Mouse (Mus musculus): ENCODE results near the gene Zfp420. TPM values are rescaled to one million over a fixed set of nuclear protein-coding genes. Genes with fewer than 3 reads are reported as not detected.

Gene Zfp420
- polyA plus RNA-seq, 1 experiment from 2014 or later = 19.0 TPM

DNA sequence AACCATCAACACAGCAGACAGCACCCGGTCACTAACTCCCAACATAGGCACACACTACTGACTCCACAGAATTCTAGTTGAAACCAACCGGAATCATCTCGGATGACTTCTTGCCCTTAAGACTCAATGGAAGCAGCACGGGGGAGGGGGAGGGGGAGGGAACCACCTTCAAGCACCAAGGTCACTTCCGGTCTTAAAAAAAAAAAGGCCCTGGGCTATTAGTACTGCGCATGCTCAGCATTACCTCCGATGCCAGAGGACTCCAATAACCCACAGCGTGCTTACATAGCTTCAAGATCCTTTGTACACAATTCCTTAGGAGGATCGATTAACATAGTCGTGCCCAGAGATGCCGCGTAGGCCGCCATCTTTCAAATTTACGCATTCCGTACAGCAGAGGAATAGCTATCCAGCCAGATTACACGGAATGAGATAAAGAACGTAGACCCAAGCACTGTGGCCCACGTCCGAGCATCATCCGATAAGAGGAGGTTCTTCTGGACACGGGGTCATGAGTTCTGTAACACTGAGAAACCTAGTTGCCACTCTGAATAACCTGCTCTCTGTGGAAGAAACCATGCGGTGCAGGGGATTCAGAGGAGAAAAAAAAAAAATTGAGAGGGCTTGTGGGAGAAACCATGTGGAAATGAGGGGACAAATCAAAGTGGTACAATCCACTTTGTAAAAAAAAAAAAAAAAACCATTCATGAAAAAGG, 46.3 kb downstream of the Zfp420 start, which contains the start of gene Zfp27:
Gene Zfp27, minus strand, starts transcription at position 607 of the 716 bp plus-strand sequence.
- H3K27me3 ChIP-seq = no peaks in the 10 kb centered on the region
- 1% methylated on average over 22 of the region's 22 CpGs for WGBS
- H3K4me1 ChIP-seq (replicated peaks) = peaks cover 29% of the 10 kb centered on the region
- H3K9me3 ChIP-seq = no peaks in the 10 kb centered on the region
- peak within 1 kb of the TSS; percentile 54 for H3K4me3 ChIP-seq
- ATAC-seq (ENCODE audit: low read depth) = peak; percentile 85
- H3K9ac ChIP-seq = peak within 1 kb of the TSS; percentile 77
- H3K4me2 ChIP-seq = peak within 1 kb of the TSS; percentile 65
- peaks cover 25% of the 10 kb centered on the region for H3K36me3 ChIP-seq
- H3K27ac ChIP-seq (replicated peaks) = peak within 1 kb of the TSS; percentile 99

DNA sequence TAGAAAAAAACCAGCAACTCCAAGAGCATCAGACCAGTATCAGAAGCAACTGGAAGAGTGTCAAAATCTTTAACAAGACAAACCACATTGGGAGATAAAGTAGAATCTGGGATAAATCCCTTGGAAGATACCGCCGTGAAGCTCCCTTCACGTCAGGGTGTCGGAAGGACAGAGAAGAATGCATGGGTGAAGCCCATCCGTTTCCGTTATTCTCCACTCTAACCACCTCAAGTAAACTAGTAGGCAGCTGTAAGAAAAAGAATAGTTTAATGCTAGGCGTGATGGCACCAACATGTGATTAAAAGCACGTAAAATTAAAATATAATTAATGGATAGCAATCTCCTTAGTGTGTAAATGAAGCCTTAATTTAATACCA, 46.9 kb downstream of the Zfp420 start:
- Histone ChIP-seq H3K4me2 (peak overlapping the region; percentile 65), H3K4me1 (replicated peaks) (peaks cover 33% of the 10 kb centered on the region), H3K27ac (replicated peaks) (peak overlapping the region; percentile 99), H3K9me3 (no peaks in the 10 kb centered on the region), H3K27me3 (no peaks in the 10 kb centered on the region), H3K4me3 (peak overlapping the region; percentile 54), H3K9ac (peak overlapping the region; percentile 77), H3K36me3 (peaks cover 25% of the 10 kb centered on the region)
- ATAC-seq (ENCODE audit: low read depth) = peak; percentile 22; the same call in 1 of the 2 replicates
- 18% methylated on average over 8 of the region's 8 CpGs for WGBS

DNA sequence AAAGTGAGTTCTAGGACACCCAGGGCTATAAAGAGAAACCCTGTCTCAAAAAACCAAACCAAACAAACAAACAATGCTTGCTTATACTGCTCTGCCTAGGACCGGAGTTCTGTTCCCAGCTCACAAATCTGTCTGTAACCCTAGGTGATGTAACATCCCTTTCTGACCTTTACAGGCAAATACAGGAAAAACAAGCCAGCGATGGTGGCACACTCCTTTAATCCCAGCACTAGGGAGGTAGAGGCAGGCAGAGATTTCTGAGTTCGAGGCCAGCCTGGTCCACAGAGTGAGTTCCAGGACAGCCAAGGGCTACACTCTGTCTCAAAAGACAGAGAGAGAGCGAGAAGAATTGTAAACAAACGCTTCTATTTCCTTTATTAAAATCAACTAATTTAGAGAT, 47.4 kb downstream of the Zfp420 start:
- Histone ChIP-seq H3K9ac (peak overlapping the region; percentile 77), H3K4me2 (peak overlapping the region; percentile 65), H3K27ac (replicated peaks) (peak overlapping the region; percentile 99), H3K4me1 (replicated peaks) (peaks cover 33% of the 10 kb centered on the region), H3K27me3 (no peaks in the 10 kb centered on the region), H3K9me3 (no peaks in the 10 kb centered on the region), H3K36me3 (peaks cover 29% of the 10 kb centered on the region), H3K4me3 (peak overlapping the region; percentile 54; the same call in 1 of the 2 replicates)
- WGBS = 90% methylated on average over 5 of the region's 5 CpGs
- no peak for ATAC-seq (ENCODE audit: low read depth)

DNA sequence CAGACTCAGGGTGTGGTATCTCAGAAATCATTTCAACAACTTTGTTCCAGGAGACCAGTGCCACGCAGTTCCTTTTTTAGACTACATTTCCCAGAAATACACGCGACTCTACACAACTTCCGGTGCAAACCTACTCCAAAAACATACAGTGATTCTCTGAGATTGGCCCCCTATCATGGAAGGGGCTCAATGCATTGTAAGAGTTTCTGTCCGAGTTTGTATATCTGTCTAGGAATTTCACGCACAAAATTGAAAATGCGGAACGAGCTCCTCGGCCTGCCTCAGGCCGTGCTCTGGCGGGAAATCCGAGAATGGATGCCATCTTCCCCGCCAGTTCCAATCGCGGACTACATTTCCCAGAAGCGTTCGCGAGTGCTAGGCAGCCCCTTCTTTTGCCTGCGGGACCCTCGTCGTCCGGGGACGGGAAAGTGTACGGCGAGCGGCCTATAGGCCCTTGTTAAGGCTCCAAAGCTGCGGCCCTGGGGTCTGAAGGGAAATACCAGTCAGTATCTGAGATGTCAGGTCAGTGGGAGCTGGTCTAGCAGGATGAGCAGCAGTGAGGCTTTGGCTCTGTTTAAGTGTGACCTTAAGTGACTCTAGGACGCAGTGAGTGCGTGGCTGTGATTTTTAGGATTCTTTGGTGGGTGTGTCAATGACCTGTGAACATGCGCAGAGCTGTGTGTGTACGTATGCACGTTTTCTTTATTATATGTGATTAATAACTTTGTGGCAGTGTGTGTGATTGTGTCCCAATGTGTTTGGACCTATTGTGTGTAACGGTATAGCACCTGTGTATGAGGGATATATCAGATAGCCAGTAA, 48.6 kb downstream of the Zfp420 start, which contains the start of gene Zfp383:
Gene Zfp383, plus strand, starts transcription at position 94 of the 821 bp plus-strand sequence.
- peak within 1 kb of the TSS; percentile 76 for H3K4me3 ChIP-seq
- under 1% methylated on average over 33 of the region's 33 CpGs for WGBS
- ATAC-seq (ENCODE audit: low read depth) = peak; percentile 79

DNA sequence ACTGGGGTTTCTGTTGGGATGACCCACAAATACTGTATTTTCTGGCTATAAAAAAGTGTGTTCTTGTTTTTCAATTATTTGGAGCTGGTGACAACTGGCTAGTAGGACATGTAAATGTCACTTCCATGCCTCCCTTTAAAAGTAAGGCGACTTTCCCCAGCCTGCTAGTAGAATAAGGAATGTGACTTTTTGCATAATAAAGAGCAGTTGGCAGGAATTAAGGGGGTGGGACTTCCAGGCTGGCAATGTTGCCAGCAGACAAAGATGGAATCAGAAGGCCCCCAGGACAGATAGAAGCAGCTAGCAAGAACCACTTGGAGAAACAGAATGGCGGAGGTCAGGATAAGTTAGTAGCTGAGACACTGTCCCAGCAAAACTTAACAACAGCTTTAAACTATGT, 50.5 kb downstream of the Zfp420 start:
- Histone ChIP-seq H3K36me3 (peaks cover 44% of the 10 kb centered on the region), H3K9ac (peak overlapping the region; percentile 85; the same call in 1 of the 2 replicates), H3K4me1 (replicated peaks) (peaks cover 28% of the 10 kb centered on the region), H3K9me3 (peaks cover 6% of the 10 kb centered on the region), H3K27me3 (no peaks in the 10 kb centered on the region), H3K4me2 (peak overlapping the region; percentile 68), H3K4me3 (peak overlapping the region; percentile 5; the same call in 1 of the 2 replicates), H3K27ac (replicated peaks) (no peak overlapping the region)
- WGBS = 57% methylated on average over 2 of the region's 2 CpGs
- no peak for ATAC-seq (ENCODE audit: low read depth)

More for the DNA sequence above, 48.6 kb downstream of the Zfp420 start, which contains the start of gene Zfp383:
- H3K36me3 ChIP-seq = peaks cover 31% of the 10 kb centered on the region
- peaks cover 33% of the 10 kb centered on the region for H3K4me1 ChIP-seq (replicated peaks)
- H3K27me3 ChIP-seq = no peaks in the 10 kb centered on the region
- peak within 1 kb of the TSS; percentile 68 for H3K4me2 ChIP-seq
- no peaks in the 10 kb centered on the region for H3K9me3 ChIP-seq
- H3K27ac ChIP-seq (replicated peaks) = peak within 1 kb of the TSS; percentile 99
- H3K9ac ChIP-seq = peak within 1 kb of the TSS; percentile 85

DNA sequence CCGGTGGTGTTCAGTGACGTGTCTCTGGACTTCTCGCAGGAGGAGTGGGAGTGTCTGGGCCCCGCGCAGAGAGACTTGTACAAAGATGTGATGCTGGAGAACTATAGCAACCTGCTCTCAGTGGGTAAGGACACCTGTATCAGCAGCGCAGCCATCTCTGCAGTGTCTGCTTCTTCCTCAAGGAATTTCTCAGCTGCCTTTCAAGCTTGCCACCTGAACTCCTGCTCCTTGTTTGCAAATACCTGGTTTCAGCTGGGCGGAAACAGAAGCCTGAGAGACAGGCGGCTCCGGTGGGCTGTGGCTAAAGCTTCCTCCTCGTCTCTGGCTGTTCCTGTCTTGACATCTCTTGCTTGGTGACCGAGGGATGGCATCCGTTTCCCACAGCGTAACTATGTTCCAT, 52.4 kb downstream of the Zfp420 start:
- 96% methylated on average over 13 of the region's 13 CpGs for WGBS
- Histone ChIP-seq H3K36me3 (peaks cover 58% of the 10 kb centered on the region), H3K4me1 (replicated peaks) (peaks cover 26% of the 10 kb centered on the region), H3K27me3 (no peaks in the 10 kb centered on the region), H3K27ac (replicated peaks) (no peak overlapping the region), H3K4me2 (no peak overlapping the region), H3K4me3 (no peak overlapping the region), H3K9me3 (peaks cover 6% of the 10 kb centered on the region), H3K9ac (no peak overlapping the region)
- ATAC-seq (ENCODE audit: low read depth) = no peak

DNA sequence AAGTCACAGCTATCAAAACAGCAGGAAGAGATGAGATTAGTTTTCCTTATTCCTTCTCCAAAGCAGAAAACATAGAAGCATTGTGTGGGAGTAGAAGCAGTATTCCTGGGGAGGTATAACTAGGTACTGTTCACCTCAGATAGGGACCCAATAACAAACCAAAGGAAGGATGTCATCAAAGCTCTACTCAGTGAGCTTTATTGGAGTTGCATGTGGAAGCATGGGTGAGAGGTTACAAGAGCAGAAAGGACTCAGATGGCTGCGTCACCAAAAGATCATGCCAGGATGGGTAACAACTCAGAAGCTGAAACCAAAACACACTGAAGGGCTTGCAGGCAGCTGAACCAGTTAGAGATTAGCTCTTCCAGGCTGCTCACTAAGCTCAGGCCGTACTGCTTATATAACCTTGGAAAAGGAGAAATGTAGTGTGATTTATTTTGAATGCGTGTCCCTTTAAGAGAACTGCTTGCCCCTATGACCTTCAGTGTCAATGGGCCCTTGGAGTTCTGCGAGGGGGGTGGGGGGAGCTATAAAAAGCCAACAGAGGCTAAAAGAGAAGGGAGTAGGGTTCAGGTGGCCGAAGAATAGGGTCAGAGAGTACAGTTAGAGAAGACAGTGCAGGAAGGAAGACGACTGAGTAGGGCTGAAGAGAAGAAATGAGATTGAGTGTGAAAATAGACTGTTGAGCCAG, 57.7 kb downstream of the Zfp420 start:
- no peak overlapping the region for H3K4me3 ChIP-seq
- H3K4me2 ChIP-seq = no peak overlapping the region
- peaks cover 50% of the 10 kb centered on the region for H3K36me3 ChIP-seq
- H3K27ac ChIP-seq (replicated peaks) = no peak overlapping the region
- H3K4me1 ChIP-seq (replicated peaks) = no peaks in the 10 kb centered on the region
- 31% methylated on average over 6 of the region's 6 CpGs for WGBS
- no peak for ATAC-seq (ENCODE audit: low read depth)
- no peak overlapping the region for H3K9ac ChIP-seq
- peaks cover 6% of the 10 kb centered on the region for H3K9me3 ChIP-seq
- H3K27me3 ChIP-seq = no peaks in the 10 kb centered on the region

DNA sequence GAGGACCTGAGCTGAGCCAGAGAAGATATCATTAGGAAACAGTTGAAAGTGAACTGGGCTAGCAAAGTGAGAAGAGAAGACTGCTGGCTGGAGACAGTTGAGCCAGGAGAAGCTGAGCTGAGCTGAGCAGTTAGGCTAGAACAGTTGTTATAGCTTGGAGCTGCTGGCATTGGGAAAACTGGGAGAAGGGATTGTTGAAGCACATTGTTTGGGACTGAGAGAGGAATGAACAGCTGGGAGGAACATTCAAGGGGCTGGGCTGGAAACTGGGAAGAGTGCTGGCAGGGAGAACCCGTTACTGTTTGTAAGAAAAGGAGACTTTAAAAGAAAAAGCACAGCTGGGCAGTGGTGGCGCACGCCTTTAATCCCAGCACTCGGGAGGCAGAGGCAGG, 58.3 kb downstream of the Zfp420 start:
- H3K27ac ChIP-seq (replicated peaks) = no peak overlapping the region
- ATAC-seq (ENCODE audit: low read depth) = no peak
- no peaks in the 10 kb centered on the region for H3K27me3 ChIP-seq
- no peak overlapping the region for H3K4me2 ChIP-seq
- H3K36me3 ChIP-seq = peaks cover 45% of the 10 kb centered on the region
- no peak overlapping the region for H3K9ac ChIP-seq
- H3K4me3 ChIP-seq = no peak overlapping the region
- WGBS = 77% methylated on average over 4 of the region's 4 CpGs
- H3K4me1 ChIP-seq (replicated peaks) = no peaks in the 10 kb centered on the region
- H3K9me3 ChIP-seq = peaks cover 6% of the 10 kb centered on the region

DNA sequence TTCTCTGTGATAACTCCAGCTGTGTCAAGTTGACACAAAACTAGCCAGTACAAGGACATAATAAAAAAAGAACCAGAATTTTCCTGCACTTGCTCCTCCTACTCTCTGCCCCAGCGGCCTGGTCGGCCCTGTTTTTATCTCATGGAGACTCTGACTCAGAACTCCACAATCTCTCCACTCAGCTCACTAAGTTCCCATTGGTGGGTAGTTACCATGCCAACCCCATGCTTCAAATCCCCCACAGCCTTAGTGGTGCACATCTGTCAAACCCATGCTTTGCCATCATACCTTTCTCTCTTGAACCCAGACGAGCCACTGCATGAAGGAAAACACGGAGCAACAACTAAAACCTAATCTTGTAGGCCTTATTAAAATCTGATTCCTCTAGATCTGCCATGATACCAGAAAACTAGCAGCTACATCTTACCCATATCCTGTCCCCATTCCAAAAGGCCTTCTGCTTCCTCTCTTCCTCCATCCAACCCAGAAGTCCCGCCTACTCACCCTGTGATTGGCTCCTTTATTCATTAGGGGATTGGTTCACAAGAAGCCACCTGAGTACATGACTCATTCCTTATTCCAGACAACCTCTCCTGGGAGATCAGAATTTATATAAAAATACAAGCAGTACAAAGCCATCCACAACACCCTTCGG, 61.8 kb downstream of the Zfp420 start:
- Histone ChIP-seq H3K4me3 (no peak overlapping the region), H3K36me3 (peaks cover 14% of the 10 kb centered on the region), H3K9ac (no peak overlapping the region), H3K9me3 (no peaks in the 10 kb centered on the region), H3K27ac (replicated peaks) (no peak overlapping the region), H3K4me1 (replicated peaks) (no peaks in the 10 kb centered on the region), H3K4me2 (no peak overlapping the region), H3K27me3 (no peaks in the 10 kb centered on the region)
- WGBS = 85% methylated on average over 6 of the region's 6 CpGs
- no peak for ATAC-seq (ENCODE audit: low read depth)

DNA sequence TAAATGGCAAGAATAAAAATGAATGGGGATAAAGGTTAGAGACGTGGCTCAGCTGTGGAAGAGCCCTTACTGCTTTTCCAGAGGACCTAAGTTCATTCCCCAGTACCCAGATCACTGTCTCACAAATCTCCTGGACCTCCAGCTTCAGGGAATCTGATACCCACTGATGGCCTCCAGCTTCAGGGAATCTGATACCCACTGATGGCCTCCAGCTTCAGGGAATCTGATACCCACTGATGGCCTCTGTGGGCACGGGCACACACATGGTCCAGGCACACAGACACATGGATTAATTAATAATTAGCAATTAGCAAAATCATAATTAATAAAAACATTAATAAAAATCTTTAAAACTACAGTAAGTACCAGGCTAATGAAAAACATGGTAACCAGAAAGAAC, 63.0 kb downstream of the Zfp420 start:
- H3K4me3 ChIP-seq = no peak overlapping the region
- 72% methylated on average over 2 of the region's 2 CpGs for WGBS
- no peaks in the 10 kb centered on the region for H3K4me1 ChIP-seq (replicated peaks)
- no peak overlapping the region for H3K4me2 ChIP-seq
- H3K9ac ChIP-seq = no peak overlapping the region
- no peak overlapping the region for H3K27ac ChIP-seq (replicated peaks)
- H3K36me3 ChIP-seq = peaks cover 3% of the 10 kb centered on the region; the same call in 1 of the 2 replicates
- no peaks in the 10 kb centered on the region for H3K9me3 ChIP-seq
- H3K27me3 ChIP-seq = no peaks in the 10 kb centered on the region
- no peak for ATAC-seq (ENCODE audit: low read depth)

All from neural tube, embryonic 13.5 days (tissue).